In the genomic region with DNA sequence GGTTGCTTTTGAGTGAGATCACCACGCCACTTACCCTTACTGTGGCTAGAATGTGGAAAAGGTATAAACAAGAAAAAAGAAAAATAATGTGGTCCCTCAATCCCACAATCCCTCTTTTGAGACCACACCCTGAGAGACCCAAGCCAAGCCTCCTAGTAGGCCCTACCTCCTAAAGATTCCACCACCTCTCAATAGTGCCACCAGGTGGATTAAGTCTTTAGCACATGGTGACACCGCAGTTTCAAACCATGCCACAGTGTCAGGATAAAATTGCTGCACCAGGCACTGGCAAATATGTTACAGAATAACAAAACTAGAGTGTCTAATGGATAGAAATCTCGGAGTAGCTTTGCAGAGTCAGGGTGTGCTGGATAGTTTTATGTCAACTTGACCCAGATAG, we compare ENCODE assay signal across 8 mouse cellular contexts.
A peak's percentile ranks its signal among the peaks of the same experiment; 100 is the strongest.
DNase-seq lines count a peak whose midpoint lies in the region.

No protein-coding gene starts in this region.

- DNase-seq in gastrocnemius, postnatal 14 days, result peak; percentile 4
- DNase-seq in gastrocnemius, postnatal 36 days, result no peak
- peak; percentile 43 for DNase-seq in testis, postnatal 10 days (ENCODE audit: low spot score)
- no peak for DNase-seq in testis, postnatal 14 days (ENCODE audit: low spot score)
- DNase-seq in cerebellum, adult 18-20 months, result peak; percentile 34 to 50
- DNase-seq in kidney, postnatal 14 days, result peak; percentile 8
- peak; percentile 17 for DNase-seq in telencephalon, adult 2 months (ENCODE audit: low read depth, low spot score)
- DNase-seq in Muller cell, postnatal 12 days (ENCODE audit: inconsistent ontology term), result no peak

- intact Hi-C loops in gastrocnemius, postnatal 14 days (cut with DNase I; ENCODE audit: low total_unique reads), result loop anchor here (5.0 to 10.0 kb wide), 2 partner anchors 191 to 333 kb away; partner anchors contain the start of gene Nck2
- intact Hi-C loops in gastrocnemius, postnatal 36 days (cut with DNase I), result loop anchor here (1.0 to 10.0 kb wide), 3 partner anchors 191 to 493 kb away; partner anchors contain the start of gene Nck2

Comparison
In these comparisons a context has a peak if more than half of its experiments do, and no peak if none do; other contexts are left out.
1. DNase-seq: peak in gastrocnemius, postnatal 14 days (single experiment), testis, postnatal 10 days (single experiment), cerebellum, adult 18-20 months (2 of 2), kidney, postnatal 14 days (single experiment) and telencephalon, adult 2 months (single experiment); none in gastrocnemius, postnatal 36 days (0 of 2), testis, postnatal 14 days (single experiment) and Muller cell, postnatal 12 days (single experiment).